Mouse (Mus musculus): ENCODE measurements around the gene Rps25. TPM values are rescaled to one million over a fixed set of nuclear protein-coding genes. Genes with fewer than 3 reads are reported as not detected.
"Not testable (repeated sequence)": the region's sequence is repeated elsewhere in the genome, so short reads cannot be mapped to it uniquely, and the experiment has no call there.

The Rps25 gene
- polyA plus RNA-seq, 1 experiment, result 626 TPM

GRCm38 (mm10) chr9:44432577-44433185 lies 25.7 kb downstream of the Rps25 start:
- DNase-seq (ENCODE audit: low read depth), result no peak
- TF ChIP-seq POLR2A (IDR thresholded peaks at IDR 0.05; ENCODE audit: borderline replicate concordance, extremely low read depth, insufficient read depth, insufficient read length, poor library complexity, severe bottlenecking), result no peak
- no peak for TF ChIP-seq CTCF (IDR thresholded peaks at IDR 0.05; ENCODE audit: borderline replicate concordance, extremely low read depth, insufficient read depth, insufficient read length)

- no peak for DNase-seq (ENCODE audit: low read depth)
- TF ChIP-seq CTCF (IDR thresholded peaks at IDR 0.05; ENCODE audit: borderline replicate concordance, extremely low read depth, insufficient read depth, insufficient read length) (no peak), POLR2A (IDR thresholded peaks at IDR 0.05; ENCODE audit: borderline replicate concordance, extremely low read depth, insufficient read depth, insufficient read length, poor library complexity, severe bottlenecking) (no peak)
These were observed 28.8 kb downstream of the Rps25 start for GRCm38 (mm10) chr9:44435747-44436146.

- DNase-seq (ENCODE audit: low read depth), result no peak
- TF ChIP-seq CTCF (IDR thresholded peaks at IDR 0.05; ENCODE audit: borderline replicate concordance, extremely low read depth, insufficient read depth, insufficient read length), result no peak
- no peak for TF ChIP-seq POLR2A (IDR thresholded peaks at IDR 0.05; ENCODE audit: borderline replicate concordance, extremely low read depth, insufficient read depth, insufficient read length, poor library complexity, severe bottlenecking)
These were observed 34.0 kb downstream of the Rps25 start, which contains the start of gene Foxr1 for GRCm38 (mm10) chr9:44440961-44441360. Gene Foxr1, minus strand, starts transcription at chr9:44441136.

- not testable (repeated sequence) for DNase-seq (ENCODE audit: low read depth)
These were observed 37.6 kb downstream of the Rps25 start for GRCm38 (mm10) chr9:44444402-44445025.

GRCm38 (mm10) chr9:44450387-44450786 lies 43.4 kb downstream of the Rps25 start:
- no peak for DNase-seq (ENCODE audit: low read depth)
- TF ChIP-seq CTCF (IDR thresholded peaks at IDR 0.05; ENCODE audit: borderline replicate concordance, extremely low read depth, insufficient read depth, insufficient read length) (peak; percentile 39; the same call in 1 of the 2 replicates), POLR2A (IDR thresholded peaks at IDR 0.05; ENCODE audit: borderline replicate concordance, extremely low read depth, insufficient read depth, insufficient read length, poor library complexity, severe bottlenecking) (no peak)

GRCm38 (mm10) chr9:44454132-44454890 lies 47.4 kb downstream of the Rps25 start:
- DNase-seq (ENCODE audit: low read depth), result peak; percentile 89
- TF ChIP-seq CTCF (IDR thresholded peaks at IDR 0.05; ENCODE audit: borderline replicate concordance, extremely low read depth, insufficient read depth, insufficient read length), result peak; percentile 99
- TF ChIP-seq POLR2A (IDR thresholded peaks at IDR 0.05; ENCODE audit: borderline replicate concordance, extremely low read depth, insufficient read depth, insufficient read length, poor library complexity, severe bottlenecking), result no peak

GRCm38 (mm10) chr9:44454891-44455220 lies 47.9 kb downstream of the Rps25 start, which contains the start of gene Upk2:
Gene Upk2, minus strand, starts transcription at chr9:44454976.
- TF ChIP-seq CTCF (IDR thresholded peaks at IDR 0.05; ENCODE audit: borderline replicate concordance, extremely low read depth, insufficient read depth, insufficient read length) (peak; percentile 39; the same call in 1 of the 2 replicates), POLR2A (IDR thresholded peaks at IDR 0.05; ENCODE audit: borderline replicate concordance, extremely low read depth, insufficient read depth, insufficient read length, poor library complexity, severe bottlenecking) (no peak)
- DNase-seq (ENCODE audit: low read depth), result peak; percentile 17

- TF ChIP-seq CTCF (IDR thresholded peaks at IDR 0.05; ENCODE audit: borderline replicate concordance, extremely low read depth, insufficient read depth, insufficient read length), result no peak
- no peak for TF ChIP-seq POLR2A (IDR thresholded peaks at IDR 0.05; ENCODE audit: borderline replicate concordance, extremely low read depth, insufficient read depth, insufficient read length, poor library complexity, severe bottlenecking)
- peak; percentile 100 for DNase-seq (ENCODE audit: low read depth)
These were observed 50.2 kb downstream of the Rps25 start for GRCm38 (mm10) chr9:44457035-44457742.

Other genes starting within 250 kb of the Rps25 start
- gene Cbl, start 173.1 kb upstream of the Rps25 start, polyA plus RNA-seq (2012; rRNA removed), result 24.5 and 30.7 TPM in 2 replicates
- gene Ccdc153, start 166.5 kb upstream of the Rps25 start, polyA plus RNA-seq (2012; rRNA removed), result 0.15 TPM in 1 of 2 replicates, not detected in the other
- 0.57 and 0.78 TPM in 2 replicates for gene Pdzd3, start 155.7 kb upstream of the Rps25 start, polyA plus RNA-seq (2012; rRNA removed)
- 4.0 and 4.5 TPM in 2 replicates for gene Nlrx1, start 138.5 kb upstream of the Rps25 start, polyA plus RNA-seq (2012; rRNA removed)
- 72.9 and 77.1 TPM in 2 replicates for gene Abcg4, start 118.5 kb upstream of the Rps25 start, polyA plus RNA-seq (2012; rRNA removed)
- gene Hinfp, start 101.5 kb upstream of the Rps25 start, polyA plus RNA-seq (2012; rRNA removed), result 44.2 and 47.6 TPM in 2 replicates
- gene C2cd2l, start 86.9 kb upstream of the Rps25 start, polyA plus RNA-seq (2012; rRNA removed), result 58.5 and 62.1 TPM in 2 replicates
- gene Dpagt1, start 81.1 kb upstream of the Rps25 start, polyA plus RNA-seq (2012; rRNA removed), result 47.2 and 54.4 TPM in 2 replicates
- gene H2afx, start 72.4 kb upstream of the Rps25 start, polyA plus RNA-seq (2012; rRNA removed), result 223 and 342 TPM in 2 replicates
- 40.9 and 48.9 TPM in 2 replicates for gene Hmbs, start 62.9 kb upstream of the Rps25 start, polyA plus RNA-seq (2012; rRNA removed)
- 33.7 and 40.9 TPM in 2 replicates for gene Vps11, start 45.5 kb upstream of the Rps25 start, polyA plus RNA-seq (2012; rRNA removed)
- 50.3 and 57.4 TPM in 2 replicates for gene Hyou1, start 27.6 kb upstream of the Rps25 start, polyA plus RNA-seq (2012; rRNA removed)
- 51.8 and 57.7 TPM in 2 replicates for gene Slc37a4, start 10.3 kb upstream of the Rps25 start, polyA plus RNA-seq (2012; rRNA removed)
- gene Trappc4, start 461 bp downstream of the Rps25 start, polyA plus RNA-seq (2012; rRNA removed), result 169 and 195 TPM in 2 replicates
- gene Ccdc84, start 11.4 kb downstream of the Rps25 start, polyA plus RNA-seq (2012; rRNA removed), result 47.1 and 59.9 TPM in 2 replicates
- gene Foxr1, start 34.0 kb downstream of the Rps25 start, polyA plus RNA-seq (2012; rRNA removed), result not detected in 2 replicates
- 0.08 TPM in 1 of 2 replicates, not detected in the other for gene Upk2, start 47.8 kb downstream of the Rps25 start, polyA plus RNA-seq (2012; rRNA removed)
- 14.4 and 35.5 TPM in 2 replicates for gene Bcl9l, start 75.7 kb downstream of the Rps25 start, polyA plus RNA-seq (2012; rRNA removed)
- 0.03 and 0.04 TPM in 2 replicates for gene Cxcr5, start 154.7 kb downstream of the Rps25 start, polyA plus RNA-seq (2012; rRNA removed)
- gene Ddx6, start 197.8 kb downstream of the Rps25 start, polyA plus RNA-seq (2012; rRNA removed), result 40.8 and 68.4 TPM in 2 replicates

All from brain, embryonic 14.5 days (tissue).